Mouse (Mus musculus): Measurements from ENCODE around the gene Zfp296. TPM values are rescaled to one million over a fixed set of nuclear protein-coding genes. Genes with fewer than 3 reads are reported as not detected.

Zfp296 gene
- polyA plus RNA-seq, 1 experiment from 2014 or later = 2.6 TPM

GRCm38 (mm10) chr7:19615036-19615577, 38.0 kb downstream of the Zfp296 start:
- Histone ChIP-seq H3K27me3 (replicated peaks) (no peaks in the 10 kb centered on the region), H3K9me3 (no peaks in the 10 kb centered on the region), H3K4me3 (replicated peaks) (no peak overlapping the region), H3K9ac (no peak overlapping the region), H3K27ac (no peak overlapping the region), H3K4me1 (peaks cover 4% of the 10 kb centered on the region; the same call in 1 of the 2 replicates), H3K36me3 (0 out of 2 replicates have a peak, but pooled peaks cover 5% of the 10 kb centered on the region), H3K4me2 (no peak overlapping the region)
- ATAC-seq (ENCODE audit: insufficient read depth, low FRiP score, low read depth) = no peak
- WGBS = 80% methylated on average over 12 of the region's 12 CpGs

- no peak overlapping the region for H3K9ac ChIP-seq
- peaks cover 4% of the 10 kb centered on the region; the same call in 1 of the 2 replicates for H3K4me1 ChIP-seq
- peak overlapping the region; percentile 32 for H3K4me3 ChIP-seq (replicated peaks)
- H3K27me3 ChIP-seq (replicated peaks) = no peaks in the 10 kb centered on the region
- WGBS = 11% methylated on average over 35 of the region's 35 CpGs
- H3K4me2 ChIP-seq = peak overlapping the region; percentile 60
- ATAC-seq (ENCODE audit: insufficient read depth, low FRiP score, low read depth) = peak; percentile 47; the same call in 1 of the 2 replicates
- H3K27ac ChIP-seq = no peak overlapping the region
- H3K9me3 ChIP-seq = no peaks in the 10 kb centered on the region
- no peaks in the 10 kb centered on the region for H3K36me3 ChIP-seq
These were observed 42.1 kb downstream of the Zfp296 start for GRCm38 (mm10) chr7:19619004-19619801.

- no peaks in the 10 kb centered on the region for H3K27me3 ChIP-seq (replicated peaks)
- peaks cover 4% of the 10 kb centered on the region; the same call in 1 of the 2 replicates for H3K4me1 ChIP-seq
- H3K4me2 ChIP-seq = no peak overlapping the region
- 92% methylated on average over 7 of the region's 7 CpGs for WGBS
- H3K36me3 ChIP-seq = no peaks in the 10 kb centered on the region
- no peak overlapping the region for H3K27ac ChIP-seq
- ATAC-seq (ENCODE audit: insufficient read depth, low FRiP score, low read depth) = no peak
- no peak overlapping the region for H3K4me3 ChIP-seq (replicated peaks)
- H3K9ac ChIP-seq = no peak overlapping the region
- no peaks in the 10 kb centered on the region for H3K9me3 ChIP-seq
These were observed 43.7 kb downstream of the Zfp296 start for GRCm38 (mm10) chr7:19620811-19621210.

- Histone ChIP-seq H3K36me3 (no peaks in the 10 kb centered on the region), H3K9me3 (no peaks in the 10 kb centered on the region), H3K9ac (no peak overlapping the region), H3K4me1 (peaks cover 4% of the 10 kb centered on the region; the same call in 1 of the 2 replicates), H3K4me2 (no peak overlapping the region), H3K27me3 (replicated peaks) (no peaks in the 10 kb centered on the region), H3K27ac (no peak overlapping the region), H3K4me3 (replicated peaks) (no peak overlapping the region)
- 25% methylated on average over 6 of the region's 6 CpGs for WGBS
- no peak for ATAC-seq (ENCODE audit: insufficient read depth, low FRiP score, low read depth)
These were observed 45.2 kb downstream of the Zfp296 start for GRCm38 (mm10) chr7:19622241-19622640.

GRCm38 (mm10) chr7:19623433-19623832, 46.3 kb downstream of the Zfp296 start:
- WGBS = 59% methylated on average over 2 of the region's 2 CpGs
- H3K4me1 ChIP-seq = peaks cover 8% of the 10 kb centered on the region
- H3K36me3 ChIP-seq = no peaks in the 10 kb centered on the region
- no peaks in the 10 kb centered on the region for H3K27me3 ChIP-seq (replicated peaks)
- H3K4me2 ChIP-seq = no peak overlapping the region
- H3K27ac ChIP-seq = no peak overlapping the region
- no peak for ATAC-seq (ENCODE audit: insufficient read depth, low FRiP score, low read depth)
- no peak overlapping the region for H3K4me3 ChIP-seq (replicated peaks)
- no peaks in the 10 kb centered on the region for H3K9me3 ChIP-seq
- no peak overlapping the region for H3K9ac ChIP-seq

GRCm38 (mm10) chr7:19627721-19628120, 50.6 kb downstream of the Zfp296 start:
- H3K9ac ChIP-seq = no peak overlapping the region

GRCm38 (mm10) chr7:19628192-19628535, 51.1 kb downstream of the Zfp296 start:
- no peaks in the 10 kb centered on the region for H3K9me3 ChIP-seq
- H3K27ac ChIP-seq = peak overlapping the region; percentile 92
- H3K9ac ChIP-seq = no peak overlapping the region; the same call in 1 of the 2 replicates
- peaks cover 11% of the 10 kb centered on the region for H3K36me3 ChIP-seq
- no peaks in the 10 kb centered on the region for H3K27me3 ChIP-seq (replicated peaks)
- H3K4me2 ChIP-seq = peak overlapping the region; percentile 95
- peak overlapping the region; percentile 89 for H3K4me3 ChIP-seq (replicated peaks)
- H3K4me1 ChIP-seq = peaks cover 4% of the 10 kb centered on the region; the same call in 1 of the 2 replicates
- no peak for ATAC-seq (ENCODE audit: insufficient read depth, low FRiP score, low read depth)
- WGBS = 13% methylated on average over 17 of the region's 17 CpGs

More at GRCm38 (mm10) chr7:19627721-19628120, 50.6 kb downstream of the Zfp296 start:
- Histone ChIP-seq H3K4me1 (peaks cover 4% of the 10 kb centered on the region; the same call in 1 of the 2 replicates), H3K27me3 (replicated peaks) (no peaks in the 10 kb centered on the region), H3K4me3 (replicated peaks) (peak overlapping the region; percentile 89), H3K9me3 (no peaks in the 10 kb centered on the region), H3K4me2 (peak overlapping the region; percentile 95), H3K27ac (peak overlapping the region; percentile 92), H3K36me3 (peaks cover 7% of the 10 kb centered on the region; the same call in 1 of the 2 replicates)
- ATAC-seq (ENCODE audit: insufficient read depth, low FRiP score, low read depth) = no peak
- WGBS = 56% methylated on average over 3 of the region's 3 CpGs

GRCm38 (mm10) chr7:19628536-19629360, 51.7 kb downstream of the Zfp296 start:
- Histone ChIP-seq H3K27ac (peak overlapping the region; percentile 92), H3K4me2 (peak overlapping the region; percentile 95), H3K9me3 (no peaks in the 10 kb centered on the region), H3K36me3 (peaks cover 17% of the 10 kb centered on the region), H3K4me1 (peaks cover 4% of the 10 kb centered on the region; the same call in 1 of the 2 replicates), H3K27me3 (replicated peaks) (no peaks in the 10 kb centered on the region), H3K9ac (peak overlapping the region; percentile 43; the same call in 1 of the 2 replicates), H3K4me3 (replicated peaks) (peak overlapping the region; percentile 89)
- WGBS = under 1% methylated on average over 56 of the region's 57 CpGs
- peak; percentile 91 for ATAC-seq (ENCODE audit: insufficient read depth, low FRiP score, low read depth)

- WGBS = 1% methylated on average over 41 of the region's 41 CpGs
- peak; percentile 50; the same call in 1 of the 2 replicates for ATAC-seq (ENCODE audit: insufficient read depth, low FRiP score, low read depth)
- Histone ChIP-seq H3K36me3 (peaks cover 22% of the 10 kb centered on the region), H3K4me2 (peak within 1 kb of the TSS; percentile 95), H3K4me1 (peaks cover 4% of the 10 kb centered on the region; the same call in 1 of the 2 replicates), H3K9ac (peak within 1 kb of the TSS; percentile 43; the same call in 1 of the 2 replicates), H3K27ac (peak within 1 kb of the TSS; percentile 92), H3K4me3 (replicated peaks) (peak within 1 kb of the TSS; percentile 89), H3K27me3 (replicated peaks) (no peaks in the 10 kb centered on the region), H3K9me3 (no peaks in the 10 kb centered on the region)
These were observed 52.3 kb downstream of the Zfp296 start, which contains the start of gene Relb for GRCm38 (mm10) chr7:19629361-19629734. TSS of gene Relb (minus strand) at chr7:19629438.

Measured in stomach, embryonic 15.5 days (tissue).